Mouse (Mus musculus): Measurements from ENCODE around the gene Sgip1.

The Sgip1 gene

GRCm38 (mm10) chr4:102840956-102841729 lies 100.0 kb downstream of the Sgip1 start:
- DNase-seq = no peak

GRCm38 (mm10) chr4:102850498-102850897 lies 109.4 kb downstream of the Sgip1 start:
- DNase-seq = no peak

GRCm38 (mm10) chr4:102851161-102851560 lies 110.1 kb downstream of the Sgip1 start:
- DNase-seq = no peak

- peak; percentile 48 for DNase-seq
Measured at GRCm38 (mm10) chr4:102852290-102852689, 111.2 kb downstream of the Sgip1 start.

- no peak for DNase-seq
Measured at GRCm38 (mm10) chr4:102852808-102853207, 111.7 kb downstream of the Sgip1 start.

- DNase-seq = peak; percentile 71
Measured at GRCm38 (mm10) chr4:102853330-102854022, 112.4 kb downstream of the Sgip1 start.

GRCm38 (mm10) chr4:102854928-102855892 lies 114.1 kb downstream of the Sgip1 start:
- peak; percentile 55 for DNase-seq

- DNase-seq = peak; percentile 76
Measured at GRCm38 (mm10) chr4:102856086-102856485, 115.0 kb downstream of the Sgip1 start.

- DNase-seq = peak; percentile 61
Measured at GRCm38 (mm10) chr4:102859259-102860194, 118.4 kb downstream of the Sgip1 start.

GRCm38 (mm10) chr4:102862751-102863710 lies 121.9 kb downstream of the Sgip1 start:
- peak; percentile 78 for DNase-seq

- no peak for DNase-seq
Measured at GRCm38 (mm10) chr4:102866531-102866930, 125.4 kb downstream of the Sgip1 start.

- DNase-seq = no peak
Measured at GRCm38 (mm10) chr4:102871274-102871673, 130.2 kb downstream of the Sgip1 start.

- DNase-seq = no peak
Measured at GRCm38 (mm10) chr4:102883142-102883541, 142.0 kb downstream of the Sgip1 start.

GRCm38 (mm10) chr4:102884228-102884627 lies 143.1 kb downstream of the Sgip1 start:
- DNase-seq = no peak

GRCm38 (mm10) chr4:102886459-102886858 lies 145.4 kb downstream of the Sgip1 start:
- no peak for DNase-seq

GRCm38 (mm10) chr4:102886902-102887301 lies 145.8 kb downstream of the Sgip1 start:
- DNase-seq = no peak

GRCm38 (mm10) chr4:102887770-102888689 lies 146.9 kb downstream of the Sgip1 start:
- no peak for DNase-seq

- DNase-seq = peak; percentile 43
Measured at GRCm38 (mm10) chr4:102895866-102896265, 154.8 kb downstream of the Sgip1 start.

- peak; percentile 69 for DNase-seq
Measured at GRCm38 (mm10) chr4:102898987-102899386, 157.9 kb downstream of the Sgip1 start.
